Mouse (Mus musculus) monocyte, adult 59 days (primary cell): Measurements from ENCODE around the gene Mab21l1. TPM values are rescaled to one million over a fixed set of nuclear protein-coding genes. Genes with fewer than 3 reads are reported as not detected.

ENCODE experiments used
- total RNA-seq, 2 experiments: library from RNA; stranded (reverse); gene quantifications; one replicate each; pipeline ENCODE4 v1.2.4; 2023

The Mab21l1 gene
- total RNA-seq, result not detected

DNA sequence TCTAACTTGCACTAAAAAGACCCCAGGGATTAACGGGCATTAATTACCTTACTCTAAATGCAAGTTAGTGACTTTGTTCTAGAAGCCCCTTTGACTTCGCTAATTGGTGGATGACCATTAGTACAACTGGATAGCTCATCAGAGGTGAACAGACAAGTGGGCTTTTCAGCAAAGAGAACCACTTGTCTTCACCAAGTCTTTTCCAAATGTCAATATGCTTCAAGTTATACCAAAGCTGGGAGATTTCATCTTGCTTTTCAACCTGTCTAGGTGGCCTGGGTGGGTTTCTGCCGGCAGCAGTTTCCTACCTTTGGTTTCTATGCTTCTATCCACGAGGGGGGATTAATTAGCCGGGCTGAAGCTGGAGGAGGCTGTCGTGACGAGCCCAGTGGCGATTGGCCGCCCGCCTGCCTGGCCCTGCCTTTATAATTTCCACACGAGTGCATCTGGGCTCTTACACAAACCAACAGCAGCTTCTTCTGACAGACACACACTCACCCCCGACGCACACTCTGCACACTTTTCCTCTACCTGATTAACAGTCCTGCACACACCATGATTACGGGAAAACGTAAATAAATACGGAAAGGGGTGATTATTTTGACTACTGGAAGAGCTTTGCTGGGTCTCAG, at the start of gene Mab21l1:
TSS of gene Mab21l1 (plus strand) at position 455 of the 632 bp plus-strand sequence.

